Mouse (Mus musculus): ENCODE measurements around the gene Bcl7a. TPM values are rescaled to one million over a fixed set of nuclear protein-coding genes. Genes with fewer than 3 reads are reported as not detected.

The Bcl7a gene
- total RNA-seq (2017) = 16.3 and 19.4 TPM in 2 replicates

DNA sequence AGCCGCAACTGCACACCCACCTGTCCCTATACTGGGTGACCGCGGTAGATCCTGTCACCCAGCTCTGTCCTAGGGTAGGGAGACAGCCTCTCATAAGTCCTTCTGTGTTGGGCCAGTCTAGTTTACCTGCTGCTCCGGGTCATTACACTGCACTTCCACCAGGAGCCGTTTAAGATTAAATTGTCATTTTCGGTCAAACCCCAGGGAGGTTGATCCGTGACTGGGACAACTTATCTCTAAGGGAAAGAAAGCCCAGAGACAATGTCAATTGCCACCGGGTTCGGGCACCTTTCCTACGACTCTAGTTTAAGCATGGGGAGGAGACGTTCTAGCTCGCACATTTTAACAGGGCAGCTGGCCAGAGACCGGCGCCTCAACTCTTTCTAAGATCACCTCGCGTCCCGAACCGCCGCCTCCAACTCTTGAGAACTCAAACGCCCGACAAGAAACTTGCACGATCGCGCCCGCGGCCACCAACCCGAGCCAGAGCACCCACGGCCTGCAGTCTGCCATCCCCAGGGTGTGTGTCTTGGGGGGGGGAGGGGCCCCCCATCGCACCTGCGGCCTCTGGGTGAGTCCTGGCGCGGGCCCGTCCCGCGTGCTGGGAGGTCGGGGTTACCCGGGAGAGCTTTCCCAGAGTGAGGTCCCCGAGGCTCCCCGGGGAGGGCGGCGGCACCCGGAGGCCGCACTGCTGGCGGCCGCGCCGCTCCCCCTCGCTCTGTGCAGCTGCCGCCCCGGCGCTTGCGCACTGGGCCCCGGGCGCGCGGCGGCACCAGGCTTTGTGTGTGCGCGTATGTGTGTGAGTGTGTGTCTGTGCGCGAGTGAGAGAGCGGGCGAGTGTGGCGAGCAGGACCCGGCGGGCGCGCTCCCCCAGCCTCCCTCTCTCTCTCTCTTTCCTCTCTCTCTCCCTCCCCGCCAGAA is at the start of gene Bcl7a:
Bcl7a (plus strand) TSS at position 128 of the 921 bp plus-strand sequence.
- peak; percentile 60 to 62 for ATAC-seq (replicated peaks in 1 of 2; ENCODE audit: insufficient read depth in 1 of 2, low FRiP score in 2 of 2, low TSS enrichment in 1 of 2, low read depth in 1 of 2, poor library complexity in 2 of 2, severe bottlenecking in 2 of 2)

DNA sequence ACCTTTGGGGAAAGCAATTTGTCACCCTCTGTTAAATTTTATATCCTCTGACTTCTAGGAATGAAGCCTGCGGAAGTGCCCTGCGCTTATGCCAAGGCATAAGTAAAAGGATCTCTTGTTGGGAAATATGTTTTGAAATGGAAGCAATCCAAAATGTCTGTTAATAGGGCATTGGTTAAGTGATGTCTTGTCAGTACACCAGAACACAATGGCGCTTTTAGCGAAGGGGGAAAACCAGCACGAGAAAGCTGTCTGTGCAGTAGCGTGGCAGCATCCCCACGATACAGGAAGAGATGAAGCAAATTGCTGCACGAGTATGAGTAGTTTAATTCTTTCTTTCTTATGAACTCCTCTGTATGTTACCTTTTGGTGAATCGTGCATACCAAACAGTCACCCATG is 49.0 kb upstream of the Bcl7a start:
- ATAC-seq (replicated peaks in 1 of 2; ENCODE audit: insufficient read depth in 1 of 2, low FRiP score in 2 of 2, low TSS enrichment in 1 of 2, low read depth in 1 of 2, poor library complexity in 2 of 2, severe bottlenecking in 2 of 2) = no peak

- ATAC-seq (replicated peaks in 1 of 2; ENCODE audit: insufficient read depth in 1 of 2, low FRiP score in 2 of 2, low TSS enrichment in 1 of 2, low read depth in 1 of 2, poor library complexity in 2 of 2, severe bottlenecking in 2 of 2) = peak; percentile 12 to 32; a peak in 1 of 4 replicates
These were observed 47.3 kb upstream of the Bcl7a start for GRCm38 (mm10) chr5:123296224-123296806.

DNA sequence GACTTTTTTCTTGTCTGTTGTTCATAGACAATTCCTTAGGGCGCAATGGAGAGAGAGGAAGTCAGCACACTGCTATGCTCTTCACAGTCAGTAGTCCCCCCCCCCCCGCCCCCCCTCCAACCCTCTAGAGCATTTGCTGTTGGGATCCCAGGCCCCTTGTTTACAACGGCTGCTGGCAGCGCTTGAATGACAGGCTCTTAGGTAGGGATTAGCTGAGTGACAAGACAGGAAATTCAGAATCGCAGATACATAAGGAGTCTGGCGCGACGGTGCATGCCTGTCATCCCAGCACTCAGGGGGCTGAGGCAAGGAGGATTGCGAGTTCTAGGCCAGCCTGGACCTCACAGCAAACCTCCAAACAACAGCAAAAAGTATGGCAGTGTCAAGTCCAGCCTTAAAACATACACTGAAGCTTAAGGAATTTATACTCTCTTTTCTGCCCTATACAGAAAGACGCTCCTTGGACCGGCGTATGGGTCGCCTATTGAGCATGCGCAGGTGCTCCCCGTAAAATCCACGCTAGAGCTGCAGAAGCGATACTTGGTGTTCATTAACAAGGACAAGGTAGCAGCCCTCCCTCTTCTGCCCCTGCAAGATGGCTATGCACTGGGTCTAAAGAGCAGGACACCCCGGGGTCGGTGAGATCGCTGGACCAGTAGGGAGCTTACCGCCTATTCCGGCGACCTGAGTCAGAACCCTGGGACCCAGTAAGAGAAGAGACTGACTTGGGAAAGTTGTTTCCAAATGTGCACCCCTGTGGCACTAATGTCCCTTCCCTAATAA is 46.5 kb upstream of the Bcl7a start:
- no peak for ATAC-seq (replicated peaks in 1 of 2; ENCODE audit: insufficient read depth in 1 of 2, low FRiP score in 2 of 2, low TSS enrichment in 1 of 2, low read depth in 1 of 2, poor library complexity in 2 of 2, severe bottlenecking in 2 of 2)

GRCm38 (mm10) chr5:123297830-123298229 is 45.8 kb upstream of the Bcl7a start:
- no peak for ATAC-seq (replicated peaks in 1 of 2; ENCODE audit: insufficient read depth in 1 of 2, low FRiP score in 2 of 2, low TSS enrichment in 1 of 2, low read depth in 1 of 2, poor library complexity in 2 of 2, severe bottlenecking in 2 of 2)

DNA sequence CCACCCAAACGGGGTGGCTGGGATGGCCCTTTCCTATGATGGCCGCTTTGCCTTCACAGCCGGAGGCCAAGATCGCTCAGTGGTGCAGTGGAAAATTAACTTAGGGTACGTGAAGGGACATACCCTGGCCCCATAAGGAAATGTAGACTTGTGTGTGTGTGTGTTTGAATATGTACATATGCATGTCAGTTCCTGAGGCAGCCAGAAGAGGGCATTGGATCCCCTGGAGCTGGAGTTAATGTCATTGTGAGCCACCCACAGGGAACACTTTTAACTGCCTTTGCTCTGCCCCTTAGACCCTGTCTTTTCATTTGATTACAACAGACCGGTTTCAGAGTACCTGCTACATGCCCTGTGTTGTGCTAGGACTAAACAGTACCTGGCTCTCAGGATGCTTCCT is 45.1 kb upstream of the Bcl7a start:
- 0 out of 4 replicates have a peak, but pooled peaks of 1 of the 2 experiments have one; percentile 12 for ATAC-seq (replicated peaks in 1 of 2; ENCODE audit: insufficient read depth in 1 of 2, low FRiP score in 2 of 2, low TSS enrichment in 1 of 2, low read depth in 1 of 2, poor library complexity in 2 of 2, severe bottlenecking in 2 of 2)

GRCm38 (mm10) chr5:123300496-123301034 is 43.1 kb upstream of the Bcl7a start:
- no peak for ATAC-seq (replicated peaks in 1 of 2; ENCODE audit: insufficient read depth in 1 of 2, low FRiP score in 2 of 2, low TSS enrichment in 1 of 2, low read depth in 1 of 2, poor library complexity in 2 of 2, severe bottlenecking in 2 of 2)

DNA sequence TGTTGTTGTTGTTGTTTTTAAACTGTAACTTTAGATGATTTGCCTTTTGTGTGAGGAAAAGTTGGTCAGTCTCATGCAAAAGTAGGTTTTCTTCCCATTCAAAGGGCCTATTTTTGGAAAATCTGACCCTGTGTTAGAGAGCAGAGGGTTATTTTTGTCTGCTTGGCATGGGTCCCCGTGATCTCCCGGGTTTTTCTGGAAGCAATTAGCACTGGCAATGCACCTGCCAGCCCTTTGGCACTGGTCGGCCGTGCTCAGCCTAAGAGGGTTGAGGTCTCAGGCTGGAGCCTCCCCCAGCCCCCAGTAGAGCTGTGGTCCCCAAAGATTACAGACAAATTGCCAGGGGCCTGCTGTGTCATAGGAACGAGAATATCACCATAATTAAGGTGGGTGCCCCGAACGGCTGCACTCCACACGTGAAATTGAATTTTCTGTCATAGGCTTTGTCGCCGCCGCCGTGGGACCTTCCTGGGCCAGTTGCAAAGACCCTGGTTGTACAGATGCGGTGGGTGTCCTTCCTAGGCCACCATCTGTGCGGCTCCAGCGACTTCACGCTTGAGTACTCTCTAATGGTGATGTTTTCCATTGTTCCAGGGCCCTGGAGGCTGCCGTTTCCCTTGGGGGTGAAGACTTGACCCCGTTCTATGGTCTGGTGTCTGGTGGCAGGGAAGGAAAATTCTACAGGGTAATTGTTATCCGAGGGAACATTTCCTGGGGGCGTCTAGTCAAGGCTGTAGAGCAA is 41.7 kb upstream of the Bcl7a start:
- ATAC-seq (replicated peaks in 1 of 2; ENCODE audit: insufficient read depth in 1 of 2, low FRiP score in 2 of 2, low TSS enrichment in 1 of 2, low read depth in 1 of 2, poor library complexity in 2 of 2, severe bottlenecking in 2 of 2) = no peak

- ATAC-seq (replicated peaks in 1 of 2; ENCODE audit: insufficient read depth in 1 of 2, low FRiP score in 2 of 2, low TSS enrichment in 1 of 2, low read depth in 1 of 2, poor library complexity in 2 of 2, severe bottlenecking in 2 of 2) = no peak
These were observed 35.9 kb upstream of the Bcl7a start for GRCm38 (mm10) chr5:123307630-123308282.

DNA sequence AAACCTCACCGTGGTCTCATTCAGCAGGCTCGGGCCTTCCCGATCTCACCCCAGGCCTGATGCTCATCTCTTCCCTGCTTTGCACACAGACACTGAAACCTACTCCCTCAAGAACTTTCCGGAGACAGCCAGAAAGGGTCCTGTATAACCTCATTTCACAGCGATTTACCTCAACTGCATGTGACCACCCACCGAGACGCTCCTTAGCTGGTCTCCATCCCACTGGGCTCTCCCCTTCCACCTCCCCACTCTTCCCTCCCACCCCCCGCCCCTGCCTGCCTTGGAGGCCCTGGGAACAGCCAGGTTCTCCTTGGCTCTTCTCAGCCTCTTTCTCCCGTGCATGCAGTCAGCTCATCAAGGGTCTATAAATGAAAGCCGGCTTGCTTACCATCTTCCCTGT is 33.8 kb upstream of the Bcl7a start:
- no peak for ATAC-seq (replicated peaks in 1 of 2; ENCODE audit: insufficient read depth in 1 of 2, low FRiP score in 2 of 2, low TSS enrichment in 1 of 2, low read depth in 1 of 2, poor library complexity in 2 of 2, severe bottlenecking in 2 of 2)

DNA sequence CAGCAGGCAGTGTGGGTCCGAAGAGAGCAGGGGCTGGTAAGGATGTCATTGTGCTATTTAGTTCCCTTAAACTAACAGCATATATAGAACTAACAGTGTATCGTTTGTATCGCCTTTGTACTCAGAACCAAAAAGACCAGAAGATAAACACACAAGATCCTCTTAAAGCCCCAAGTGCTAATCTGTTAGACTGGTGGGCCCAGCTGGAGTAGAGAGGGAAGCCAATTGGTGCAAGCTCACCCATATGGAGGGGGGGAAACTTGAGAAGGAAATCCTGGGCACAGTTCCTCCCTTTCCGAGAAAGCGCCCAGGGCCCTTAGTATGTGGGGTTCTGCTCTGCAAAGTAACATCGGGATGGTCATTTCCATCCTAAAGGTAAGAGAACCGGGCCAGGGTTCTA is 33.4 kb upstream of the Bcl7a start:
- no peak for ATAC-seq (replicated peaks in 1 of 2; ENCODE audit: insufficient read depth in 1 of 2, low FRiP score in 2 of 2, low TSS enrichment in 1 of 2, low read depth in 1 of 2, poor library complexity in 2 of 2, severe bottlenecking in 2 of 2)

- ATAC-seq (replicated peaks in 1 of 2; ENCODE audit: insufficient read depth in 1 of 2, low FRiP score in 2 of 2, low TSS enrichment in 1 of 2, low read depth in 1 of 2, poor library complexity in 2 of 2, severe bottlenecking in 2 of 2) = no peak
These were observed 30.5 kb upstream of the Bcl7a start for GRCm38 (mm10) chr5:123313058-123313630.

GRCm38 (mm10) chr5:123313851-123314380 is 29.7 kb upstream of the Bcl7a start:
- no peak; a peak in 1 of 4 replicates for ATAC-seq (replicated peaks in 1 of 2; ENCODE audit: insufficient read depth in 1 of 2, low FRiP score in 2 of 2, low TSS enrichment in 1 of 2, low read depth in 1 of 2, poor library complexity in 2 of 2, severe bottlenecking in 2 of 2)

- ATAC-seq (replicated peaks in 1 of 2; ENCODE audit: insufficient read depth in 1 of 2, low FRiP score in 2 of 2, low TSS enrichment in 1 of 2, low read depth in 1 of 2, poor library complexity in 2 of 2, severe bottlenecking in 2 of 2) = no peak
These were observed 28.3 kb upstream of the Bcl7a start for GRCm38 (mm10) chr5:123315219-123315866.

DNA sequence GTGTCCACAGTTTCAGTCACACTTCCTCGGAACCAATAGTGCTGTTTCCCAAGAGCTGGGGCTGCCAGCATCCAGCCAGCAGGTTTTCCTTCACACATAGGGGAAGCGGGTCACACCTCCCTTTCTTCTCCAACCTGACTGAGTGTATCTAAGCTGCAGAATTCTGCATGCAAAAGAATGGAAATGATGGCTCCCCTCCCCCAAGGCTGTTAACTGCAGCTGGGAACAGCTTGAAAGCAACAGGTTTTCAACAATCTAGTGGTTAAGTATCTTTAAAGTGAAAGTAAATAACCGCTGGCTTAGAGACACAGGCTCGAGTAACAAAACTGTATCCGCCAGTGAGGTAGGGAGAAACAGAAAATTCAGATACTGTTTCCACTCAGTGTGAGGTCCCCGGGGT is 25.6 kb upstream of the Bcl7a start:
- peak; percentile 32 to 51; a peak in 1 of 4 replicates for ATAC-seq (replicated peaks in 1 of 2; ENCODE audit: insufficient read depth in 1 of 2, low FRiP score in 2 of 2, low TSS enrichment in 1 of 2, low read depth in 1 of 2, poor library complexity in 2 of 2, severe bottlenecking in 2 of 2)

DNA sequence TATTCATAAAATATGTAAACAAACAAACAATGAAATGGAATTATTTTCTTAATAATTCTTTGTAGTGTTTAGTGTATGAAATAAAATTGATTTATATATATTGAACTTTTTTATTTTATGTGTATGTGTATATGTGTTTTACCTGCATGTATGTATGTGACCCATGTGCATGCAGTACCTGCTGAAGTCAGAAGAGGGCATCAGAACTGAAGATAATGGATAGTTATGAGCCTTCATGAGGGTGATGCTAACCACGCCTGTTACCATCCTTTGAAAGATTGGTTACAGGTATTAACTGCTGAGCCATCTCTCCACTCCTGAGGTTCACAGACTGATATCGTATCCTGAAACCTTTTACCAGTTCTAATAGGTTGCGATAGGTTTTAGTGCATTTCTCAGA is 23.5 kb upstream of the Bcl7a start:
- ATAC-seq (replicated peaks in 1 of 2; ENCODE audit: insufficient read depth in 1 of 2, low FRiP score in 2 of 2, low TSS enrichment in 1 of 2, low read depth in 1 of 2, poor library complexity in 2 of 2, severe bottlenecking in 2 of 2) = no peak
